Mouse (Mus musculus) cerebellum, adult 2 months (tissue): ENCODE results near the gene Mrpl43.
A peak's percentile ranks its signal among the peaks of the same experiment; 100 is the strongest.

ENCODE experiments used
- CTCF ChIP-seq: fragments of 200-500 bp; IDR thresholded peaks from 2 replicates; pipeline ENCODE4 v1.5.1; 2011; ENCODE audit warnings: low read depth, mild to moderate bottlenecking, control low read depth, low read length, moderate library complexity, borderline replicate concordance; ENCODE audit not compliant: insufficient read depth
- POLR2A ChIP-seq: fragments of 200-500 bp; IDR thresholded peaks from 2 replicates; pipeline ENCODE4 v1.6.1; 2011; ENCODE audit warnings: low read length, control low read depth, borderline replicate concordance; ENCODE audit not compliant: insufficient read depth

- TF ChIP-seq CTCF (no peak), POLR2A (peak; percentile 24; the same call in 1 of the 2 replicates)
Observed at GRCm38 (mm10) chr19:45017909-45018308, 11.7 kb upstream of the Mrpl43 start.
